Mouse (Mus musculus): Measurements from ENCODE around the gene Olfr411. TPM values are rescaled to one million over a fixed set of nuclear protein-coding genes. Genes with fewer than 3 reads are reported as not detected.

Gene Olfr411
- polyA plus RNA-seq, 1 experiment from 2014 or later, result not detected

DNA sequence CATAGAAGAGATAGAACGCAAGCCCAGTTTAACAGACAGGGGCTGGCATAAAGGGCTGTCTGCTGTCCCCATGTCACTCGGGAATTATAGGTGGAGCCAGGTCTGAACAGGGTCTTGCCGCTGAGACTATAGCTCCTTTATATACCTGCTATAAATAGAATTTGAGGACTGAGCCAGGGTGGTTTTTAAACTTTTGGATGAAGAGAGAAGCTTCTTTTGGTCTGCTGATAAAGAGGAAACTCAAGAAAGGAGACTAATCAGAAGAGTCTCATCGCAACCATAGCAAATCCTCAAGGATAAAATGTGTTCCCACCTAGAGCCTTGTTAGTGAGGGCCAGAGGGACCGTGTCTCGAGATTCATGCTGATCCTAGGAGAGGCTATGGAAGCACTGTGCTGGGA, 14.5 kb downstream of the Olfr411 start, which contains the start of gene Olfr410:
Gene Olfr410, minus strand, starts transcription at position 101 of the 400 bp plus-strand sequence.
- no peak within 1 kb of the TSS for H3K9ac ChIP-seq
- ATAC-seq (ENCODE audit: low FRiP score), result no peak
- H3K27me3 ChIP-seq, result no peaks in the 10 kb centered on the region
- H3K36me3 ChIP-seq (replicated peaks), result no peaks in the 10 kb centered on the region
- 82% methylated on average over 6 of the region's 6 CpGs for WGBS
- H3K4me1 ChIP-seq, result no peaks in the 10 kb centered on the region
- H3K27ac ChIP-seq, result no peak within 1 kb of the TSS
- H3K9me3 ChIP-seq, result no peaks in the 10 kb centered on the region
- no peak within 1 kb of the TSS for H3K4me3 ChIP-seq (replicated peaks)
- no peak within 1 kb of the TSS for H3K4me2 ChIP-seq

DNA sequence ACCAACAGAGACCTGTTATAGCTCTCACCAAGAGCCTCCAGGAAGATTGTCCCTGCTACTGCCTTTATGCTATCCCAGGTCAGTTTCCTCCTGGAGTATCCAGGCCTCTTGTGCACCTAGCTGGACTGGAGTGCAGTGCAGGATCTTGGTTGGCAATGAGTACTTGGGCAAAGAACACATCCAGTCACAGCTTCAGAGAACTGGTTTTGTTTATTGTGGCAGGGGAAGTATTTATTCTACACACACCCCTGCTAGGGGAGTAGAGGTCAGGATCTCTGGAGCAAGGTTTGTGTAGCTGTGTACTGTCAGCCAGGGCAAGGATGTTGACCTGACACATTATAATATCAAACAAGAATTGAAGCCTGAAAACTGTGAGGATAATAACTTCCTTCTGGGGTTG, 23.7 kb downstream of the Olfr411 start:
- no peak overlapping the region for H3K4me2 ChIP-seq
- H3K9me3 ChIP-seq, result no peaks in the 10 kb centered on the region
- H3K36me3 ChIP-seq (replicated peaks), result no peaks in the 10 kb centered on the region
- ATAC-seq (ENCODE audit: low FRiP score), result no peak
- no peaks in the 10 kb centered on the region for H3K4me1 ChIP-seq
- H3K27me3 ChIP-seq, result no peaks in the 10 kb centered on the region
- H3K4me3 ChIP-seq (replicated peaks), result no peak overlapping the region
- no peak overlapping the region for H3K27ac ChIP-seq
- no peak overlapping the region for H3K9ac ChIP-seq

DNA sequence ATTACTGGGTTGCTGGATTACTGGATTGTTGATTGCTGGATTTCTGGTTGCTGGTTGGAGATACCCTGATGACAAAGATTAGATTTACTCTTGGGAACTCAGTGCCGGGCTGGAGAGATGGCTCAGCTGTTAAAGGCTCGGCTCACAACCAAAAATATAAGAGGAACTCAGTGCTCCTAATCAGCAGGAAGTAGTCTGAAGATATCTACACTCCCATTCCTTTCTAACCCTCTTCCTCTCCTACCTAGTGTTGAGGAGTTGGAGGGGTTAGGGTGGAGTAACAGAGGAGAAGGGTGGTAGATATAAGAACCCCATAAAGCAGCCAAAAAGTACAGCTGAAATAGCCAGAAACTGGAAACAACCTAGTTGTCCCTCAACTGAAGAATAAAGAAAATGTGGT, 26.4 kb downstream of the Olfr411 start:
- no peaks in the 10 kb centered on the region for H3K4me1 ChIP-seq
- ATAC-seq (ENCODE audit: low FRiP score), result no peak
- H3K27ac ChIP-seq, result no peak overlapping the region
- 0 out of 2 replicates have a peak, but pooled peaks cover 5% of the 10 kb centered on the region for H3K9me3 ChIP-seq
- H3K9ac ChIP-seq, result no peak overlapping the region
- 75% methylated on average over 2 of the region's 2 CpGs for WGBS
- H3K4me3 ChIP-seq (replicated peaks), result no peak overlapping the region
- no peak overlapping the region for H3K4me2 ChIP-seq
- H3K36me3 ChIP-seq (replicated peaks), result no peaks in the 10 kb centered on the region
- no peaks in the 10 kb centered on the region for H3K27me3 ChIP-seq

Other genes with a start within 250 kb of the Olfr411 start
- gene Olfr401, start 238.9 kb downstream of the Olfr411 start, polyA plus RNA-seq (2016; fragmentation: Nextera tagmentation; extraction: Ambion mirVana), result not detected in 2 replicates
- not detected in 2 replicates for gene Olfr402, start 199.1 kb downstream of the Olfr411 start, polyA plus RNA-seq (2016; fragmentation: Nextera tagmentation; extraction: Ambion mirVana)
- gene Olfr403, start 166.4 kb downstream of the Olfr411 start, polyA plus RNA-seq (2016; fragmentation: Nextera tagmentation; extraction: Ambion mirVana), result not detected in 2 replicates
- gene Olfr43, start 141.3 kb downstream of the Olfr411 start, polyA plus RNA-seq (2016; fragmentation: Nextera tagmentation; extraction: Ambion mirVana), result not detected in 2 replicates
- not detected in 2 replicates for gene Olfr406, start 92.8 kb downstream of the Olfr411 start, polyA plus RNA-seq (2016; fragmentation: Nextera tagmentation; extraction: Ambion mirVana)
- gene Olfr59, start 68.9 kb downstream of the Olfr411 start, polyA plus RNA-seq (2016; fragmentation: Nextera tagmentation; extraction: Ambion mirVana), result not detected in 2 replicates
- not detected in 2 replicates for gene Olfr410, start 14.6 kb downstream of the Olfr411 start, polyA plus RNA-seq (2016; fragmentation: Nextera tagmentation; extraction: Ambion mirVana)
- not detected in 2 replicates for gene Olfr412, start 9.4 kb upstream of the Olfr411 start, polyA plus RNA-seq (2016; fragmentation: Nextera tagmentation; extraction: Ambion mirVana)

Measured in forebrain, embryonic 12.5 days (tissue).